Mouse (Mus musculus) spleen, adult 2 months (tissue): ENCODE results near the gene Cnpy1.

Experiments used
- CTCF ChIP-seq: fragments of 200-500 bp; IDR thresholded peaks from 2 replicates; pipeline ENCODE4 v1.5.1; 2011; ENCODE audit warnings: mild to moderate bottlenecking, inconsistent platforms; ENCODE audit not compliant: insufficient read depth, insufficient read length, insufficient replicate concordance; ENCODE audit errors: extremely low read depth
- POLR2A ChIP-seq: fragments of 200-500 bp; IDR thresholded peaks from 2 replicates; pipeline ENCODE4 v1.6.1; 2011; ENCODE audit warnings: low read depth, low read length, inconsistent platforms

DNA sequence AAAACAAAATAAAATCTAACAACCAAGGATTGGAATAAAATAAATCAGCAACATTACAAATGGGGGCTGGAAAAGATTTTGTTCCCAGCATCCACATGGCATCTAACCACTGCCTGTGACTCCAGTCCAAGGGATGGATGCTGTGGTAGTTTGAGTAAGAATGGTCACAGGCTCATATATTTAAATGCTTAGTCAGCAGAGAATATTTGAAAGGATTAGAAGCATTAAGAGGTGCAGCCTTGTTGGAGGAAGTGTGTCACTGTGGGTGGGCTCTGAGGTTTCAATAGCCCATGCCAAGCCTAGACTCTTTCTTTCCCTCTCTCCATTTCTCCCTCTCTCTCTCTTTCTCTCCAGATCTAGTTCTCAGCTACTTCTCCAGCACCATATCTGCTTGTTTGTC, 20.0 kb upstream of the Cnpy1 start:
- TF ChIP-seq CTCF = no peak
- TF ChIP-seq POLR2A = no peak
